Mouse (Mus musculus) liver, embryonic 16.5 days (tissue): ENCODE results near the gene Ppp2r2c. TPM values are rescaled to one million over a fixed set of nuclear protein-coding genes. Genes with fewer than 3 reads are reported as not detected.

ENCODE experiments used
- ATAC-seq: fragments of 200-750 bp; cut with Nextera tagmentation; 2 replicates; pipeline ENCODE4 v1.8.0; 2017; ENCODE audit warnings: low read depth, mild to moderate bottlenecking, moderate number of reproducible peaks, moderate library complexity
- H3K27ac ChIP-seq: fragments of 300-500 bp; sonication (generic); 2 replicates; pipeline ENCODE4 v1.5.1; 2014; ENCODE audit warnings: mild to moderate bottlenecking, low read length
- H3K27me3 ChIP-seq: fragments of 300-500 bp; sonication (generic); 2 replicates; pipeline ENCODE4 v1.6.1; 2014; ENCODE audit warnings: low read depth, low read length, mixed read lengths; ENCODE audit not compliant: control insufficient read depth, insufficient read depth
- H3K36me3 ChIP-seq: fragments of 300-500 bp; sonication (generic); 2 replicates; pipeline ENCODE4 v1.6.1; 2014; ENCODE audit warnings: mild to moderate bottlenecking; ENCODE audit not compliant: control insufficient read depth, insufficient read depth
- H3K4me1 ChIP-seq: fragments of 300-500 bp; sonication (generic); 2 replicates; pipeline ENCODE4 v1.6.1; 2014; ENCODE audit warnings: low read depth, low read length, mixed read lengths; ENCODE audit not compliant: control insufficient read depth
- H3K4me2 ChIP-seq: fragments of 300-500 bp; sonication (generic); 2 replicates; pipeline ENCODE4 v1.6.1; 2014; ENCODE audit warnings: low read depth, low read length, mixed read lengths
- H3K4me3 ChIP-seq: fragments of 300-500 bp; sonication (generic); 2 replicates; pipeline ENCODE4 v1.5.1; 2014; ENCODE audit warnings: low read depth, mild to moderate bottlenecking, low read length
- H3K9ac ChIP-seq: fragments of 300-500 bp; sonication (generic); 2 replicates; pipeline ENCODE4 v1.6.1; 2014; ENCODE audit warnings: low read depth, low read length
- H3K9me3 ChIP-seq: fragments of 300-500 bp; sonication (generic); replicated peaks from 2 replicates; pipeline ENCODE4 v1.6.1; 2016; ENCODE audit warnings: low read length; ENCODE audit not compliant: control insufficient read depth
- WGBS: fragments of 180-500 bp; shearing (Covaris S2); extraction: QIAGEN DNeasy Blood & Tissue Kit; methylation state at CpG from one replicate; pipeline ENCODE4 v1.1.7; 2014; ENCODE audit not compliant: insufficient replicate concordance; 5-methylcytosine and 5-hydroxymethylcytosine counted together
- polyA plus RNA-seq: library from polyadenylated mRNA; unstranded; fragments of >200 nt; fragmentation: Nextera tagmentation; extraction: Ambion mirVana; gene quantifications from 2 replicates; pipeline ENCODE4 v1.2.1, GENCODE M21; 2015

Gene Ppp2r2c
- polyA plus RNA-seq, 1 experiment from 2014 or later = 0.02 TPM

- 49% methylated on average over 11 of the region's 11 CpGs for WGBS
- Histone ChIP-seq H3K4me1 (no peaks in the 10 kb centered on the region), H3K4me2 (no peak overlapping the region), H3K27me3 (no peaks in the 10 kb centered on the region), H3K9me3 (no peaks in the 10 kb centered on the region), H3K4me3 (no peak overlapping the region), H3K36me3 (no peaks in the 10 kb centered on the region), H3K9ac (no peak overlapping the region), H3K27ac (no peak overlapping the region)
- ATAC-seq = no peak
These were observed 30.2 kb downstream of the Ppp2r2c start for GRCm38 (mm10) chr5:36898415-36899109.

GRCm38 (mm10) chr5:36899392-36899791 lies 31.1 kb downstream of the Ppp2r2c start:
- Histone ChIP-seq H3K4me3 (no peak overlapping the region), H3K36me3 (no peaks in the 10 kb centered on the region), H3K27ac (no peak overlapping the region), H3K4me1 (no peaks in the 10 kb centered on the region), H3K9ac (no peak overlapping the region), H3K4me2 (no peak overlapping the region), H3K27me3 (no peaks in the 10 kb centered on the region), H3K9me3 (no peaks in the 10 kb centered on the region)
- no peak for ATAC-seq
- WGBS = 50% methylated on average over 5 of the region's 5 CpGs

GRCm38 (mm10) chr5:36900189-36900619 lies 31.9 kb downstream of the Ppp2r2c start:
- ATAC-seq = no peak

GRCm38 (mm10) chr5:36902807-36903206 lies 34.5 kb downstream of the Ppp2r2c start:
- WGBS = 50% methylated on average over 2 of the region's 2 CpGs
- ATAC-seq = no peak
- no peak overlapping the region for H3K4me2 ChIP-seq
- H3K4me1 ChIP-seq = no peaks in the 10 kb centered on the region
- no peaks in the 10 kb centered on the region for H3K27me3 ChIP-seq
- H3K4me3 ChIP-seq = no peak overlapping the region
- no peak overlapping the region for H3K9ac ChIP-seq
- no peaks in the 10 kb centered on the region for H3K9me3 ChIP-seq
- H3K36me3 ChIP-seq = no peaks in the 10 kb centered on the region
- H3K27ac ChIP-seq = no peak overlapping the region

More at GRCm38 (mm10) chr5:36900189-36900619, 31.9 kb downstream of the Ppp2r2c start:
- 53% methylated on average over 6 of the region's 6 CpGs for WGBS
- no peaks in the 10 kb centered on the region for H3K27me3 ChIP-seq
- no peak overlapping the region for H3K4me2 ChIP-seq
- no peak overlapping the region for H3K27ac ChIP-seq
- no peaks in the 10 kb centered on the region for H3K4me1 ChIP-seq
- H3K9ac ChIP-seq = no peak overlapping the region
- H3K36me3 ChIP-seq = no peaks in the 10 kb centered on the region
- no peak overlapping the region for H3K4me3 ChIP-seq
- H3K9me3 ChIP-seq = no peaks in the 10 kb centered on the region

GRCm38 (mm10) chr5:36904131-36904530 lies 35.8 kb downstream of the Ppp2r2c start:
- Histone ChIP-seq H3K27me3 (no peaks in the 10 kb centered on the region), H3K4me3 (no peak overlapping the region), H3K9me3 (no peaks in the 10 kb centered on the region), H3K4me2 (no peak overlapping the region), H3K27ac (no peak overlapping the region), H3K36me3 (no peaks in the 10 kb centered on the region), H3K9ac (no peak overlapping the region), H3K4me1 (no peaks in the 10 kb centered on the region)
- WGBS = 84% methylated on average over 2 of the region's 2 CpGs
- no peak for ATAC-seq

GRCm38 (mm10) chr5:36904703-36905102 lies 36.4 kb downstream of the Ppp2r2c start:
- WGBS = 57% methylated on average over 9 of the region's 9 CpGs
- Histone ChIP-seq H3K4me3 (no peak overlapping the region), H3K36me3 (no peaks in the 10 kb centered on the region), H3K27me3 (no peaks in the 10 kb centered on the region), H3K9ac (no peak overlapping the region), H3K4me2 (no peak overlapping the region), H3K27ac (no peak overlapping the region), H3K9me3 (no peaks in the 10 kb centered on the region), H3K4me1 (no peaks in the 10 kb centered on the region)
- ATAC-seq = no peak

GRCm38 (mm10) chr5:36905216-36905615 lies 36.9 kb downstream of the Ppp2r2c start:
- no peaks in the 10 kb centered on the region for H3K36me3 ChIP-seq
- H3K4me2 ChIP-seq = no peak overlapping the region
- no peak overlapping the region for H3K4me3 ChIP-seq
- no peaks in the 10 kb centered on the region for H3K27me3 ChIP-seq
- no peaks in the 10 kb centered on the region for H3K9me3 ChIP-seq
- no peak for ATAC-seq
- 55% methylated on average over 8 of the region's 8 CpGs for WGBS
- no peak overlapping the region for H3K9ac ChIP-seq
- H3K27ac ChIP-seq = no peak overlapping the region
- no peaks in the 10 kb centered on the region for H3K4me1 ChIP-seq

- Histone ChIP-seq H3K4me1 (no peaks in the 10 kb centered on the region), H3K4me3 (no peak overlapping the region), H3K27me3 (no peaks in the 10 kb centered on the region), H3K9ac (no peak overlapping the region), H3K9me3 (no peaks in the 10 kb centered on the region), H3K27ac (no peak overlapping the region), H3K36me3 (no peaks in the 10 kb centered on the region), H3K4me2 (no peak overlapping the region)
- WGBS = 47% methylated on average over 10 of the region's 10 CpGs
- no peak for ATAC-seq
These were observed 39.4 kb downstream of the Ppp2r2c start for GRCm38 (mm10) chr5:36907695-36908094.

GRCm38 (mm10) chr5:36909545-36909944 lies 41.2 kb downstream of the Ppp2r2c start:
- Histone ChIP-seq H3K27me3 (no peaks in the 10 kb centered on the region), H3K9me3 (no peaks in the 10 kb centered on the region), H3K4me3 (no peak overlapping the region), H3K4me2 (no peak overlapping the region), H3K27ac (no peak overlapping the region), H3K4me1 (no peaks in the 10 kb centered on the region), H3K9ac (no peak overlapping the region), H3K36me3 (no peaks in the 10 kb centered on the region)
- WGBS = 63% methylated on average over 21 of the region's 21 CpGs
- ATAC-seq = no peak
